Mouse (Mus musculus) kidney, postnatal 0 days (tissue): ENCODE results near the gene Asb17. TPM values are rescaled to one million over a fixed set of nuclear protein-coding genes. Genes with fewer than 3 reads are reported as not detected.
A peak's percentile ranks its signal among the peaks of the same experiment; 100 is the strongest.

ENCODE experiments used
- ATAC-seq: fragments of 200-750 bp; cut with Nextera tagmentation; replicated peaks from 2 replicates; pipeline ENCODE4 v1.8.0; 2017; ENCODE audit warnings: low read depth, moderate number of reproducible peaks, moderate TSS enrichment, moderate library complexity; ENCODE audit not compliant: low FRiP score
- DNase-seq: peaks from one replicate; pipeline ENCODE4 v3.0.0-alpha.2; 2016; ENCODE audit warnings: low spot score
- H3K27ac ChIP-seq: fragments of 300-500 bp; sonication (generic); 2 replicates; pipeline ENCODE4 v1.5.1; 2014; ENCODE audit warnings: mild to moderate bottlenecking
- H3K27me3 ChIP-seq: fragments of 300-500 bp; sonication (generic); 2 replicates; pipeline ENCODE4 v1.6.1; 2014; ENCODE audit warnings: low read length, mixed read lengths; ENCODE audit not compliant: insufficient read depth
- H3K36me3 ChIP-seq: fragments of 300-500 bp; sonication (generic); 2 replicates; pipeline ENCODE4 v1.6.1; 2014; ENCODE audit warnings: low read length, mixed read lengths; ENCODE audit not compliant: insufficient read depth
- H3K4me1 ChIP-seq: fragments of 300-500 bp; sonication (generic); replicated peaks from 2 replicates; pipeline ENCODE4 v1.6.1; 2014; ENCODE audit warnings: antibody characterized with exemption, low read length, mixed read lengths; ENCODE audit not compliant: insufficient read depth
- H3K4me2 ChIP-seq: fragments of 300-500 bp; sonication (generic); 2 replicates; pipeline ENCODE4 v1.6.1; 2014; ENCODE audit warnings: mild to moderate bottlenecking, low read length, moderate library complexity, mixed read lengths
- H3K4me3 ChIP-seq: fragments of 300-500 bp; sonication (generic); replicated peaks from 2 replicates; pipeline ENCODE4 v1.5.1; 2014; ENCODE audit warnings: low read depth, low read length
- H3K9ac ChIP-seq: fragments of 300-500 bp; sonication (generic); 2 replicates; pipeline ENCODE4 v1.6.1; 2014; ENCODE audit warnings: low read depth, low read length
- H3K9me3 ChIP-seq: fragments of 300-500 bp; sonication (generic); replicated peaks from 2 replicates; pipeline ENCODE4 v1.6.1; 2016; ENCODE audit warnings: low read length, inconsistent platforms, mixed read lengths
- CTCF ChIP-seq: IDR thresholded peaks from 2 replicates; pipeline ENCODE4 v1.5.1; 2016; ENCODE audit warnings: antibody characterized with exemption, low read depth, mild to moderate bottlenecking, moderate library complexity
- WGBS: fragments of 180-500 bp; shearing (Covaris S2); extraction: QIAGEN DNeasy Blood & Tissue Kit; methylation state at CpG from one replicate; pipeline ENCODE4 v1.1.7; 2014; 5-methylcytosine and 5-hydroxymethylcytosine counted together
- polyA plus RNA-seq: library from polyadenylated mRNA; unstranded; fragments of >200 nt; fragmentation: Nextera tagmentation; extraction: Ambion mirVana; gene quantifications from 2 replicates; pipeline ENCODE4 v1.2.1, GENCODE M21; 2015

The Asb17 gene
- polyA plus RNA-seq, 1 experiment from 2014 or later: not detected

DNA sequence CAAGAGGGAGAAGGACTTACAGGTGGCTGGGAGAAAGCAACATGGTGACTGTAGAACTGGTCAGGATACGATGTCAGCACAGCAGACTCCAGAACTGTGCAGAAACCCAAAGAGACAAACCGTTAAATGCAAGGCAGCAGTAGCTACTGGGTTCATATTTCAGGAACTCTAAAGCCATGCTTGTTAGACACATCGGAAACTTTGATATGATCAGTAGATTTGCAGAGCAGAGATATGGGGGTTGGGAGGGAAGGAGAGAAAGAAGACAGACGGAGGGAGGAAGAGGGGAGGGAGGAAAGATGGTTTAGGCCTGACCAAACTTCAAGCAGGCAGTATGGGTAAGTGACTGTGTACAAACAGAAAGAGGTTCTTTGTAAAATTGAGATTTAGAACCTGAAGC lies 6.4 kb upstream of the Asb17 start:
- WGBS: 20% methylated on average over 4 of the region's 4 CpGs
- no peak for DNase-seq

DNA sequence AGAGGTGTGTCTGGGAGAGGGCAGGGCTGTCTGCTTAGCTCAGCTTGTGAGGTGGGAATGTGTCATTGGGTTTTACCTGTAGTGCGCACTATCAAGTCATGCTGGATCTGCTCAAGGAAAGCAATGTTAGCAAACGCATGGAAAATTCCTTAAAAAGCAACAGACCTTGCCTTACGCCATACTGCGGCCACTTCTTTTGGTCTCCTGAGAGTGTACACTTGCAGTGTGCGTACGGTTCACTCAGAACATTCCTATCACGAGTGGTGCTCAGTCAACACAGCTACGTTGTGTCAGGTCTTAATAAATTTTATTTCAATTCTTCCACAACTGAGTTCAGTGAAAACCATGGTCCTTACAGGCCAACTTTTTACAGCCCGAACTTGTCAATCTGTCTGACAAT lies 748 bp downstream of the Asb17 start:
- DNase-seq: no peak
- no peaks in the 10 kb centered on the region for H3K9me3 ChIP-seq
- WGBS: 91% methylated on average over 9 of the region's 9 CpGs

More for the DNA sequence above, 6.4 kb upstream of the Asb17 start:
- H3K36me3 ChIP-seq: no peaks in the 10 kb centered on the region
- no peaks in the 10 kb centered on the region for H3K27me3 ChIP-seq
- H3K9me3 ChIP-seq: no peaks in the 10 kb centered on the region
- H3K4me3 ChIP-seq: no peak overlapping the region
- H3K4me1 ChIP-seq: no peaks in the 10 kb centered on the region
- TF ChIP-seq CTCF: no peak
- H3K27ac ChIP-seq: no peak overlapping the region
- no peak overlapping the region for H3K9ac ChIP-seq
- ATAC-seq: no peak
- H3K4me2 ChIP-seq: no peak overlapping the region

DNA sequence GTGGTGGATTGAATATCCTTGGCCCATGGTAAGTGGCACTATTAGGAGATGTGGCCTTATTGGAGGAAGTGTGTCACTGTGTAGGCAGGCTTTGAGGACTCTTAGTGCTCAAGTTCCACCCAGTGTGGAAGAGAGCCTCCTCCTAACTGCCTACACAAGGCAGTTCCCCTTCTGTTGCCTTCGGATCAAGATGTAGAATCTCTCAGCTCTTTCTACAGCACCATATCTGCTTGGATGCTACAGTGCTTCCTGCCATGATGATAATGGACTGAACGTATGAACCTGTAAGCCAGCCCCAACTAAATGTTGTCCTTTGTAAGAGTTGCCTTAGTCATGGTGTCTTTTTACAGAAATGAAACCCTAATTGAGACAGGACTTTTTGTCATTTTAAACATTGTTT lies 1.5 kb downstream of the Asb17 start:
- no peak overlapping the region for H3K27ac ChIP-seq
- 85% methylated on average over 2 of the region's 2 CpGs for WGBS
- no peak for TF ChIP-seq CTCF

More for the DNA sequence above, 748 bp downstream of the Asb17 start:
- Histone ChIP-seq H3K4me3 (no peak overlapping the region), H3K4me2 (no peak overlapping the region), H3K36me3 (no peaks in the 10 kb centered on the region), H3K27me3 (no peaks in the 10 kb centered on the region), H3K27ac (no peak overlapping the region), H3K9ac (no peak overlapping the region), H3K4me1 (0 out of 2 replicates have a peak, but pooled peaks cover 5% of the 10 kb centered on the region)
- no peak for ATAC-seq
- TF ChIP-seq CTCF: no peak

DNA sequence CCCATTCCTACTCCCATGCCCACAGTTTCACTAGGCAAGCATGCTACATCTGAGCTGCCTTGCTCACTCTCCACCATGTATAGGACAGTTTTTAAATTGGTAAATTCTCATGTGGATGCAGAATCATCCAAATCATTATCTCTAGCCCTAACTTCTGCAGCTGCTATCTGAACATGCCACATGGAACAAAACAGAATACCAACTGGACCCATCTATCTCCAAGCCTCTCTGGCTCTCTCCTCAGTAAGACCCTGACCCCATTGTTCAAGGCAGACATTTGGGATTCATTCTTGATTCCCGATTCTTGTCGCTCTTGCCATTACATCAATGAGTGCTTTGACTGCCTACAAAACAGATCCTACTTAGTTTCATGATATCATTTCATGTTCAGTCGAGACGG lies 2.1 kb downstream of the Asb17 start:
- Histone ChIP-seq H3K4me2 (no peak overlapping the region), H3K9me3 (no peaks in the 10 kb centered on the region), H3K9ac (no peak overlapping the region), H3K27ac (no peak overlapping the region), H3K4me1 (0 out of 2 replicates have a peak, but pooled peaks cover 5% of the 10 kb centered on the region), H3K4me3 (no peak overlapping the region), H3K27me3 (no peaks in the 10 kb centered on the region), H3K36me3 (no peaks in the 10 kb centered on the region)
- no peak for DNase-seq
- TF ChIP-seq CTCF: no peak
- no peak for ATAC-seq
- WGBS: 93% methylated on average over 4 of the region's 4 CpGs

More for the DNA sequence above, 1.5 kb downstream of the Asb17 start:
- Histone ChIP-seq H3K9me3 (no peaks in the 10 kb centered on the region), H3K9ac (no peak overlapping the region), H3K27me3 (no peaks in the 10 kb centered on the region), H3K4me1 (0 out of 2 replicates have a peak, but pooled peaks cover 5% of the 10 kb centered on the region), H3K4me3 (no peak overlapping the region), H3K4me2 (no peak overlapping the region), H3K36me3 (no peaks in the 10 kb centered on the region)
- DNase-seq (no peak), ATAC-seq (no peak)

DNA sequence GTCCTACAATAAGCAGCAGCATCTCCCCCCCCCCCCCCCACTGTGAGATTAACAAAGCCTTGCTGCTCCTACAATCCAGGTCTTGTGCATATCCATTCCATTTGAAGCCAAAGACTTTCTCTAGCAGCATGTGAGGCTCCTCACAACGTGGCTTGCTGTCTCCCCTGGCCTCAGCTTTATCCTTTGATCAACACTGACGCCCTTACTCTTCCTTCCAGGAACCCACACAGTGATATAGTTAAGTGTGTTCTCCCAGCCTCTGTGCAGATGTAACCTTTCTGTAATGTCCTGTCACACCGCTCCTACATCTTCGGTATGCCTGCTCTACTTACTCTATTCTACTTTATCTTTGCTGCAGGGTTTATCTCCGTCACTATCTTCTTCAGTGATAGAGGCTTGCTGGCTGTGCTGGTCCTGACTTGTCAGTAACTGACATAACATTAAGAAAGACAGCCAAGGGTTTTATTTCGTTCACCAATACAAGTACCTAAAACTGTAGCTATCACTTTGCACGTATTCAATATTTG lies 3.3 kb downstream of the Asb17 start:
- Histone ChIP-seq H3K4me1 (0 out of 2 replicates have a peak, but pooled peaks cover 5% of the 10 kb centered on the region), H3K9ac (no peak overlapping the region), H3K4me2 (no peak overlapping the region), H3K27ac (no peak overlapping the region), H3K9me3 (no peaks in the 10 kb centered on the region), H3K4me3 (no peak overlapping the region), H3K27me3 (no peaks in the 10 kb centered on the region), H3K36me3 (no peaks in the 10 kb centered on the region)
- TF ChIP-seq CTCF: no peak
- DNase-seq (no peak), ATAC-seq (no peak)
- WGBS: 80% methylated on average over 7 of the region's 7 CpGs

DNA sequence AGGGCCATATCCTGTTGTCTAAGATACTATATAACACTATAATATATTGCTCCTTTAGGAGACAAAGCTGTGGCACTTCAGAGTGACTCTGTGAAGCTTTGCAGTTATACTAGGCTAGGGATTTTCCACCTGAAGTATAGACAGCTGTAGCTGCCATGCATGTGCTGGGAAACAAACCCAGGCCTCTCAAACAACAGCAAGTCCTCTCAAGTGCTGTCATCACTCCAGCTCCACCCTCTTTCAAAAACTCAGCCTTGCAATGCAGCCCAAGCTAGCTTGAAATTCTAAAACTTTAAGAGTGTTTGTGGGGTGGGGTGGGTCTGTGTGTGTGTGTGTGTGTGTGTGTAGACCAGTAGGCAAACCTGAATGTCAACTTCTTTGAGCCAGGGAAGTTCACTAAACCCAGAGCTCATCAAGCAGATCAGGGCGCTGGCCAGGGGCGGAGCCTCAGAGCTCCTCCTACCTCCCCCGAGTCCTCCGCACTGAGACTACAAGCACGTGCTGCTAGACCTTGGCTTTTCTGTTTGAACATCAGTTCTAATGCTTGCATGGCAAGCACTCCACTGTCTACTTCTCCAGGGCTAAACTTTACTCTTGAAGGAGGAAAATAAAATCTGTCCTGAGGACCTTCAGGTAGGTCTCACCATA lies 5.5 kb downstream of the Asb17 start:
- Histone ChIP-seq H3K36me3 (no peaks in the 10 kb centered on the region), H3K9ac (no peak overlapping the region), H3K27me3 (no peaks in the 10 kb centered on the region), H3K9me3 (no peaks in the 10 kb centered on the region), H3K4me1 (0 out of 2 replicates have a peak, but pooled peaks cover 5% of the 10 kb centered on the region), H3K4me2 (0 out of 2 replicates have a peak overlapping the region, but pooled peaks have one; percentile 15), H3K4me3 (no peak overlapping the region), H3K27ac (no peak overlapping the region)
- no peak for TF ChIP-seq CTCF
- peak; percentile 39 for DNase-seq
- under 1% methylated on average over 5 of the region's 5 CpGs for WGBS
- ATAC-seq: peak; percentile 76; the same call in 1 of the 2 replicates
